Mouse (Mus musculus) heart, postnatal 36 days (tissue): Measurements from ENCODE around the gene Kcna3. TPM values are rescaled to one million over a fixed set of nuclear protein-coding genes. Genes with fewer than 3 reads are reported as not detected.

Experiments used
- DNase-seq, 2 experiments: peaks; one replicate each; pipeline ENCODE4 v3.0.0; 2021 to 2022
- intact Hi-C: fragments of 180-260 bp; cut with DNase I; formaldehyde crosslinking; loops from one replicate; pipeline ENCODE4 v1.15.1; 2025
- total RNA-seq, 2 experiments: library from RNA; stranded (reverse); gene quantifications; 2 replicates each; pipeline ENCODE4 v1.2.3; 2021

The Kcna3 gene
- total RNA-seq, 2 experiments from 2014 or later, result 0.31 to 0.57 TPM

- DNase-seq, result no peak
- intact Hi-C loops, result no loop called here
Observed at GRCm38 (mm10) chr3:107062771-107063170, 26.8 kb downstream of the Kcna3 start.

- intact Hi-C loops, result no loop called here
- DNase-seq, result no peak
Observed at GRCm38 (mm10) chr3:107065510-107066095, 29.6 kb downstream of the Kcna3 start.

GRCm38 (mm10) chr3:107066165-107066850 is 30.3 kb downstream of the Kcna3 start:
- DNase-seq, result no peak
- intact Hi-C loops, result no loop called here

GRCm38 (mm10) chr3:107067245-107067644 is 31.3 kb downstream of the Kcna3 start:
- intact Hi-C loops, result no loop called here
- DNase-seq, result no peak

- intact Hi-C loops, result no loop called here
- no peak for DNase-seq
Observed at GRCm38 (mm10) chr3:107073863-107074262, 37.9 kb downstream of the Kcna3 start.

- DNase-seq, result no peak
- intact Hi-C loops, result no loop called here
Observed at GRCm38 (mm10) chr3:107075705-107076104, 39.7 kb downstream of the Kcna3 start.

GRCm38 (mm10) chr3:107076658-107077057 is 40.7 kb downstream of the Kcna3 start:
- no peak for DNase-seq
- intact Hi-C loops, result no loop called here

GRCm38 (mm10) chr3:107077101-107077500 is 41.1 kb downstream of the Kcna3 start:
- DNase-seq, result no peak
- intact Hi-C loops, result no loop called here

GRCm38 (mm10) chr3:107080803-107081202 is 44.8 kb downstream of the Kcna3 start:
- intact Hi-C loops, result loop anchor here (1.0 to 2.0 kb wide), 2 partner anchors 141 to 176 kb away; no protein-coding TSS in a partner anchor
- DNase-seq, result no peak

GRCm38 (mm10) chr3:107081227-107081626 is 45.3 kb downstream of the Kcna3 start:
- intact Hi-C loops, result loop anchor here (1.0 to 2.0 kb wide), 2 partner anchors 141 to 176 kb away; no protein-coding TSS in a partner anchor
- no peak for DNase-seq

- intact Hi-C loops, result no loop called here
- no peak for DNase-seq
Observed at GRCm38 (mm10) chr3:107084586-107084985, 48.6 kb downstream of the Kcna3 start.

GRCm38 (mm10) chr3:107087410-107087809 is 51.4 kb downstream of the Kcna3 start:
- intact Hi-C loops, result no loop called here
- DNase-seq, result no peak

Other genes starting within 250 kb of the Kcna3 start
- 1 to 10 TPM; 5.8 to 6.0 TPM for gene Cd53, start 246.0 kb upstream of the Kcna3 start, total RNA-seq
- gene Olfr266, start 209.9 kb upstream of the Kcna3 start, total RNA-seq, result not detected
- 1 to 10 TPM; 1.6 to 1.8 TPM for gene Kcna2, start 65.0 kb downstream of the Kcna3 start, total RNA-seq
- gene Kcna10, start 146.9 kb downstream of the Kcna3 start, total RNA-seq, result not detected
- gene Cym, start 185.6 kb downstream of the Kcna3 start, total RNA-seq, result not detected
- gene A630076J17Rik, start 194.4 kb downstream of the Kcna3 start, total RNA-seq, result not detected
- gene Prok1, start 203.5 kb downstream of the Kcna3 start, total RNA-seq, result not detected
- gene Lamtor5, start 242.7 kb downstream of the Kcna3 start, total RNA-seq, result 10 to 100 TPM; 67.9 to 68.2 TPM